Mouse (Mus musculus) 3T3-L1 (cell line): Measurements from ENCODE around the gene C1ra.
A peak's percentile ranks its signal among the peaks of the same experiment; 100 is the strongest.
"Not testable (repeated sequence)": the region's sequence is repeated elsewhere in the genome, so short reads cannot be mapped to it uniquely, and the experiment has no call there.

Experiments used
- DNase-seq: peaks from one replicate; pipeline ENCODE4 v3.0.0-alpha.2; 2015; ENCODE audit warnings: low read depth, low spot score

The C1ra gene

DNA sequence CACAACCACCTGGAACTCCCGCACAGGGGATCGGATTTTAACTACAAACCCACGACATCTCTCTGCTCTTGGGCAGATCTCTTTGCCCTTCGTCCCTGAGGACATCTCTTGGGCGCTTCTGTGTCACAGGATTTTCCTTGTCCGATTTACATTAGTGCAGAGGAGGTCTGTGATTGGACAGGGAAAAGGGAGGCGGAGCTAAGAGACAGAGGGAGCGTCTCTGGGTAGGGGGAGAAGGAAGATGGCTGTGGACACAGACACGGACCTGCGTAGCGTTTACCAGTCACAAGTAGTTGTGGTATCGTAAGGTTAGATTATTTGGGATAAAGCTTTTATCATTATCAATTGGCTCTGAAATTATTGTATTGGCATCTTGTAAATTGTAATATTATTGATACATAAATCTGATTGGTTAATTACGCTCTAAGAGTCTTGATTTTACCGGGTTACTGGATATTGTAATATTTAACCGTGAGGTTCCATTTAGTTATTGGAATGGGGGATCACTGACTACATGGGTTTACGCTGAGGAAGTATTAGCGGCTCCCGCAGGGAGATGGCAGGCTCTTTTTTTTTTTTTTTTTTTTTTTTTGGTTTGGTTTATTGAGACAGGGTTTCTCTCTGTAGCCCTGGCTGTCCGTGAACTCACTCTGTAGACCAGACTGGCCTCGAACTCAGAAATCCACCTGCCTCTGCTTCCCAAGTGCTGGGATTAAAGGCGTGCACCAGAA, 26.6 kb upstream of the C1ra start:
- no peak for DNase-seq

DNA sequence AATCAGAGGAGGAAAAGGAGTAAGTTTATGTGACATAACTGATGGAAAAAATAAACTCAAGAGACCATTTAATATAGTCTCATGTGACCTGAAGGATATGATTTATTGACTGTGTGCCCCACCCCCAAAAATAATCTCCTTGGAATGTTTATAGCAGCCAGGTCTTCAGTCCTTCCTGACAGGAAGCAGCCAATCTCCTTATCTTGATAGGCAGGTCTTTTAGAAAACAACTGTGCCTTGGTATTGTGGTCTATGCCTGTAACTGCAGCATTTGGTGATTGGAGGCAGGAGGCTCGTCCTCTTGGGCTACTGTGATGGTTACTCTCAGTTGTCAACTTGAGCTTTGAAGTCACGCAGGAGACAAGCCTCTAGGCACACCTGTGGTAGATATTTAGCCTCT, 24.7 kb upstream of the C1ra start:
- DNase-seq = peak; percentile 68

DNA sequence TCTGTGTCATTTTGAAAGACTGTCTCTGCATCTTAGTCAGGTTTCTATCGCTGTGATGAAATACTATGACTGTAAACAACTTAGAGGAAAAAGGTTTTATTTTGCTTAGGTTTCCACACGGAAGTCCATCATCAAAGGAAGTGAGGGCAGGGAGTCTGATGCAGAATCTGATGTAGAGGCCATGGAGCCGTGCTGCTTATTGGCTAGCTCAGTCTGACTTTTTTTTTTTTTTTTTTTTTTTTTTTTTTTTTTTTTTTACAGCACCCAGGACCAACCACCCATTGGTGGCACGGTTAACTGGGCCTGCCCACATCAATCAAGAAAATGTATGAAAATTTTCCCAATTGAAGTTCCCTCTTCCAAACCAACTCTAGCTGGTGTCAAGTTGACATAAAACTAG, 23.3 kb upstream of the C1ra start:
- DNase-seq = no peak

DNA sequence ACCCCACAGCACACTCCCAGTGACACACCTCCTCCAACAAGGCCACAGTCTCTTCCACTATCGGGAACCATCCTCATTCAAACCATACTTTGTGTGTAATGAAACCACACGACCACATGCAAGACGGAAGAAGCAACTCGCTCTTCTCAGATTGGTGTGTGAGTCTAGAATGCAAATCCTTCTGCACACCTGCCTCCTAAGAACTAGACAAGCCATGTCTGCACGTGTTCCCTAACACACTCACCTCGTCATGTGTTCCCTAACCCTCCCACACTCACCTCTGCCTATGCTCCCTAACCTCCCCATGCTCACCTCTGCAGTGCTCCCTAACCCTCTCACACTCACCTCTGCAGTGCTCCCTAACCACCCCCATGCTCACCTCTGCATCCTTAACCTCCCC, 20.8 kb upstream of the C1ra start:
- DNase-seq = no peak

DNA sequence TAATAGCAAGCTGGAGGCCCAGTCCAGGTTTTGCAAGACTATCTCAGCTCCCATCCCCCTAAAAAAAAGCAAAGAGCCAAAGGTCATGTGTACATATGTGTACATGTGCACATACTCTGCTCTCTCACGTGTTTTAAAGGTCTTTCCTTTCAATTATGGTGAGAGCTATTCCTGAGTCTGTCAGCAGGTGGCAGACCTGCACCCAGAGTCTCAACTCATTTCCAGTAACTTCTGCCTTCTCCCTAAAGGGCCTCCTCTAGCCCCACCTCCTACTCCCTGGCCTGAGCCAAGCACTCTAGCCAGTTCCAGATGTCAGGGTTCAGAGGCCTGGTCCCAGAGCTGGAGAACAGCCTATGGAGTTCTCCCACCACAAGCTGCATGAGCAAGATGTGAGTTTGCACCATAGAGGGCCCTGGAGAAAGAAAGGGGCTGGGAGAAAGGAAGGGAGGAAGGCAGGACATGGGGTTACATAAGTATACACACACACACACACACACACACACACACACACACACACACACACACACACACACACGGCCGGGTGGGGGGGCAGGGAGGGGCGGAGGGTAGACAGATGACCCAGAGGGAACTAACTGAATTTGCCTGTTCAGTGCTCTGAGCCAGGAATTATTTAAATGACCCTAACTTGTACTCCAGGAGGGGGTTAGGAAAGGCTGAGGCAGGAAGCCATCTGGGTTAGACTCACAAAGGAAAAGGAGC, 19.2 kb upstream of the C1ra start, which contains the start of gene C1rl:
C1rl (plus strand) TSS at position 272 of the 720 bp plus-strand sequence.
- peak; percentile 99 for DNase-seq

DNA sequence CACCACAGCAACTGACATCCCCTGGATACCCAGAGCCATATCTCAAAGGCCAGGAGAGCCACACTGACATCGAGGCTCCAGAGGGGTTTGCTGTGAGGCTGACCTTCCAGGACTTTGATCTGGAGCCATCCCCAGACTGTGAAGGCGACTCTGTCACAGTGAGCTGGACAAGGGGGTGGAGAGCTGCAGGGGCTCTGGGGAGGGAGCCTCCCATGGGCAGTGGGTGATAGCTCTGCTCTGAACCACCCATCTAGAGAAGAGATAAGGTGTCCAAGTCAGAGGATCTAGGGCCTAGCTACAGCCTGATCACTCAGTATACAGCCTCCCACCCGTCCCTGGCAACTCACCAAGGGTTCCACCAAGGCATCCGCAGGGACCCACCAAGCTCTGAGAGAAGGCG, 18.3 kb upstream of the C1ra start:
- no peak for DNase-seq

DNA sequence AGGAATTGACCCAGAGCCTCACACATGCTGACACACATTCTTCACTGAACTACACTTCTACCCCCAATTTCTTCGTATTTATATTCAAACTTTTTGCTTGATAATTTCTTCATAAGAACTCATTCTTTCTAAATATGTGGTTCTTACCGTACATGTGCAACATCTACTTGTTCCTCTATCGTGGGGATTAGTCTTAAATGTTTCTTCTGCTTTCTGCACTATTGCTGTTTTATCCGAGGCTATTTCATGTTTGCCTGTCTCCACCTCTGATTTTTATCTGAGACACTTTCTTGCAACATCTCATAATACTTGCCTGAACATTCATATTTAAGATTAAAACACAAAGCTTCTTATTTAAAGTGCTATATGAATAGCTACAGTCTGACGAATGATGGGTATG, 16.2 kb upstream of the C1ra start:
- no peak for DNase-seq

DNA sequence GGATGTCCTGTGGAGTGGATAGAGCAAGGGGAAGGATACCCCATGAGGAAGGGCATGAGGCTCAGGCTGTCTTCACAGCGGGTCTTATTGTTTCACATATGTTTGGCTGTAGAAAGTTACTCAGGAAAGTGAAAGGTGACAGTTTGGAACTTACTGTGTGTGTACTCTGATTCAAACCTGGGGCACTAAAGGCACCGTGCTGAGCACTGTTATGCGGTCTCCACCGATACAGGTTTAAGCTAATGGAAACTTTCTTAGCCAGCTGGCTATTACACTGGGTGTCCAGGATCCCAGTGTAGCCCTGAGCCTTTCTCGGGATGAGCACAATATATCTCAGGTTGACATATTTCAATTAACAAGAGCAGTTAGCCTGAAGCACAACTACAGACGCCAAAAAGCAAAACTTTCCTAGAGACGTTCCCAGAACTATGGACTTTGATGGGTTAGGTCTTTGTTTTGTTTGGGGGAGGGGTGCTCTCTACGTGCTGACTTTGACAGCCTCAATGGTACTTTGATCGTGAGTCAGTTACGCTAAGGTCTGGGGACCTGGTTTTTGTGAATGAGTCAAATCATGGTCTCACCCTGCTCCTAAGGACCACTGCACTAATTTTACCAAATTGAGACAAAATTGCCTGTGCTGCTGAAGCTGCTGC, 12.2 kb upstream of the C1ra start:
- DNase-seq = no peak

DNA sequence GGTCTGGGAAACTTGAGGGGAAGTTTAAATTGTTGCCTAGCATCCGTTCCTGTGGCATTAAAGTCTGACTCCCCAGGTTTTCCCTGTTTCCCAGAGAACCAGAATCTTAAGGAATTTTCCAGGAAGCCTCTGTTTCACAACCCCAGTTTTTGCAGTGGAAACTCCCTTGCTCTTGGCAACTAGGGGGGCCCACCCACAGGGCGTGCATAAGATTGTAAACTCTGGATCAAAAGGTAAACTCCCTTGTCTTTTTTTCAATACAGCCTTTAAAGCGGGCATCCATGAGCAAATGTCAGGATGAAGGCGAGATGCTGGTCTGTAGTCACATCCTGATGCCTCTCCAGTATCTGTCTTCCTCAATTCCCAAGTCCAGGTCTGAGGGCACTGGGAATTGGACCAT, 10.7 kb upstream of the C1ra start:
- DNase-seq = peak; percentile 44

DNA sequence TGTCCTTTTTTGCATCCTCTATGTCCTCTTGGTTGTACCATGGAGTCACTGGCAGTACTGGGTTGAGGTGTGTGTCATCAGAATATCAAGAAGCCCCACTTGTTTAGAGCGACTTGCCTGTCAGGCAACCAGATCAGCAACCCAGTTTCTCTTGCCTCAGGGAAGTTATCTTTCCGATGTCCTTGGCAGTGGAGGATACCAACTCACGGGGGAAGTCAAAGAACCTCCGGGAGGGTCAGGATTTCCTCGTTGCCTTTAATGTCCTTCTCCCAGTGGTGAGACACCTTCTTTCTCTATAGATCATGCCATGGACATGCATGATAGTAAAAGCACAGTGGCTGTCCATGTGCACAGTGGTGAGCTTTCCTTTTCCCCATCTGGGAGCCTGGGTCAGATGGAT, 10.2 kb upstream of the C1ra start:
- no peak for DNase-seq

DNA sequence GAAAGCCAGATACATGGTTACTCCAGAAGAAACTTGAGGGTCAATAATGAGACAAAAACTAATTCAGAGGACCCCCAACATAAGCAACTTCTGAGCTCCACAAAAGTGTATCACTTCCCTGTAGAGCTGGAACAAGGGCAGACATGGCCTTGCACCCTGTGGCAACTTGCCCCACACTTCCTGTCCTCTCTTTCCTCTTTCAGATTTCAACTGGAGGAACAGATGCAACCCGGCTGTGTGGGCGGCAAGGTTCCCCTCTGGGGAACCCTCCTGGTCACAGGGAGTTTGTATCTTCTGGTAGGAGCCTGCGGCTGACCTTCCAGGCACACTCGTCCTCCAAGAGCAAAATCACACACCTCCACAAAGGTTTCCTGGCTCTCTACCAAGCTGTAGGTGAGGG, 7.2 kb upstream of the C1ra start:
- DNase-seq = no peak

DNA sequence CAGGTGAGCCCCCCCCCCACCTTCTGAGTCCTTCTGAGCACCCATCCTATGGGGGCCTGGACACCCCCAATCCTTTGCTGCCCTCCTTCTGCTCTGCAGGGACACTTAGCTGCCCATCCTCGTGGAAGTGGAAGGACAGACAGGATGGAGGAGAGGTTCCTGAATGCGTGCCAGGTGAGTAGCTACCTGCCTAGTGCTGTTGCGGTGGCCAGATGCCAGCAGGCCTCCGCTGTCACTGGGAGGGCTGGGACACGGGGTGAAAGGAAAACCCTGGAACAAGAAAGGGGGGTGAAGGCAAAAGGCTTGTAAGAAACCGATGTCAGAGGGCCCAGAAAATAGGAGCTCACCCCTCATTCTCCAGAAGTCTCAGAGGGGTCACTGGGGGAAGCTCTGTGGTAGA, 5.2 kb upstream of the C1ra start:
- DNase-seq = no peak

DNA sequence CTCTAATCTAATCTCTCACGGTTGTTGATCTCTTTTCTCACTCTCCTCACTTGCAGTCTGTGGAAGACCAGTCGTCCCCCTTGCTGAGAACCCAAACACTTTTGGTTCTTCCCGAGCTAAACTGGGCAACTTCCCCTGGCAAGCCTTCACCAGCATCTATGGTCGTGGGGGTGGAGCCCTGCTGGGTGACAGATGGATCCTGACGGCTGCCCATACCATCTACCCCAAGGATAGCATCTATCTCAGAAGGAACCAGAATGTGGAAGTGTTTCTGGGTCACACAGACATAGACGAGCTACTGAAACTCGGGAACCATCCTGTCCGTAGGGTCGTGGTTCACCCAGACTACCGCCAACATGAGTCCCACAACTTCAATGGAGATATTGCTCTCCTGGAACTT, 3.9 kb upstream of the C1ra start:
- DNase-seq = no peak

DNA sequence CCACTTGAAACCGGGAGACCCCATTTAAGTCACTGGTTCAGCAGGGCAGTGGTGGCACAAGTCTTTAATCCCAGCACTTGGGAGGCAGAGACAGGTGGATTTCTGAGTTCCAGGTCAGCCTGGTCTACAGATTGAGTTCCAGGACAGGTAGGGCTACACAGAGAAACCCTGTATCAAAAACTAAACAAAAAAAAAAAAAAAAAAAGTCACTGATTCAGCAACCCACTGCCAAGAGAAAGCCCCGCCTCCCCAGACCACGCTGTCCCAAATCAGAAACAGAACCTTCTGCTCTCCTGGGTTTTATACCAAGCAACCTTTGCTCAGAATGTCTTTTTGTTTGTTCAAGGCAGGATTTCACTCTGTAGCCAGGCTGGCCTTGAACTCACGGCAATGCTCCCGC, 3.0 kb upstream of the C1ra start:
- DNase-seq = not testable (repeated sequence)

DNA sequence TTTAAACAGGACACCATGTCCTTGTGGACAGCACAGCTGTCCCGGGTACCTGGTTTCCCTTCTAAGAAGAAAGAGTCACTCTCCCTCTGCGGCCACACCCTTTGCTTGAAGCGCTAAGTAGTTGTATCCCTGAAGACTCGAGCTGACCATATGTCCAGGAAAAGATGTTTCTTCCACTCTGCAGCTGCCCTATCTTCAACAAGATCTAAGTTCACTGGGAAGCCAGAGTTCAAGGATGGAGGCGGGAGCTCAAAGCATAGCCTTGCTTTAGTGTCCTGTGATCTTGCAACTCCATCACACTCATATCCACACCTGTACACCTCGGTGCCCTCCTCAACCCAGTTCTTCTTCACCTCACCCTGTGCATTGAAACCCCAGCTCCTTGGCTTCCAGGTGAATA, 269 bp upstream of the C1ra start:
- DNase-seq = no peak

DNA sequence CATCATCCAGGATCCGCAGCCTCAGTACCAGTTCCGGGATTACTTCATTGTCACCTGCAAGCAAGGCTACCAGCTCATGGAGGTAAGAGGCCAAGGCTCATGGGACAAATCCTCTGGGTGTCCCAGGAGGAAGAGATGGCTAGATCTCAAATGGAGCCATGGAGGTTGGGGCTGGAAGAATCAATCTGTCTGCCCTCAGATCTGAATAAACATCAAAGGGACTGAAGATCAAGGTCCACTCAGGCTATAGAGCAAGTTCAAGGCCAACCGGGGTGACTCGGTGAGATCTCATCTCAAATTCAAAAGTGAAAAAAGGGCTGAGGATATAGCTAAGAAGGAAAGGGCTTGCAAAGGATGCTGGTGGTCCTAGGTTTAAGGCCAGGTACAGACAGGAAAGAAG, 5.5 kb downstream of the C1ra start:
- DNase-seq = not testable (repeated sequence)

DNA sequence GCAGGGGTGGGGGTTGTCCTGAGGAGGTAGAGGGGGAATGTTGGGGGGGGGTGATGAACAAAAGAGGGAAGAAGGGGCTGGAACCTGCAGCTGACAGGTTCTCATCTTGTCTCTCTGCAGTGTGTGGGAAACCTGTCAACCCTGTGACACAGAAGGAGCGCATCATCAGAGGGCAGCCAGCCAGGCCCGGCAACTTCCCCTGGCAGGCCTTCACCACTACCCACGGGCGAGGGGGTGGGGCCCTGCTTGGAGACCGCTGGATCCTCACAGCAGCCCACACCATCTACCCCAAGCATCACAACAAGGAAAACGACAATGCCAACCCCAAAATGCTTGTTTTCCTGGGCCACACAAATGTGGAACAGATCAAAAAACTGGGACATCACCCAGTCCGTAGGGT, 9.9 kb downstream of the C1ra start:
- not testable (repeated sequence) for DNase-seq

DNA sequence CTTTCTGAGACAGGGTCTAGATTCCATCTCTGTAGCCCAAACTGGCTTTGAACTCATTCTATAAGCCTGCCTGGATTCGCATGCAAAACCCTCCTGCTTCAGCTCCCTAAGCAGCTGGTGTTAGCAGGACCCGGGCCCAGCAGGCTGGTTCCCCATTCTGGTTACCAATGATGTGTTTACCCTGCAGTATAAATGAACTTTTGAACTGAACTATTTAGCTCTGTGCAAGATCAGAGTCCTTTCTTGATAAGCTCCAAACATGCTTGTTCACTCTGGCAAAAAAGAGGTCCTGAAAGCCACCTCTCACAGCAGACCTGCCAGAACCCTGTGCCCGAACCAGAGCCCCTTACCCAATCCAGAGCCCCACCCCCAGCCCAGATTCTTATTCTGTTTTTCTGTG, 15.7 kb downstream of the C1ra start:
- no peak for DNase-seq

DNA sequence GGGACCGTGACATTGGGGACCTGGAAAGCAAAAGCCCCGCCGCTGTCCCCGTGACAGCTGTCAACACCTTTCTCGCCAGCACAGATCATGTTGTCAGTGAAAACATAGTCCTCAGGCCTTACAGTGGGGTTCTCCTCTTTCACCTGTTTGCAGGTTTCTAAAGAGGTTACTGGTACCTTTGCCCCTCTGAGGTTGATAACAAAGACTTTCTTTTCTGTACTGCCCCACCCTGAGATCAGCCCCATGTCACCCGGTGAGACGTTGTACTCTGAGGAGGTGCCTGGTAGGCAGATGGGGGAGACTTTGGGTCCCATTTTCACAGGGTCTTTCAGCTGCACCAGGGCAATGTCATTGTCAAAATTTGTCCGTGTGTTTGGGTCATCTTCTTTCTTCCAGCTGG, 18.9 kb downstream of the C1ra start:
- no peak for DNase-seq

DNA sequence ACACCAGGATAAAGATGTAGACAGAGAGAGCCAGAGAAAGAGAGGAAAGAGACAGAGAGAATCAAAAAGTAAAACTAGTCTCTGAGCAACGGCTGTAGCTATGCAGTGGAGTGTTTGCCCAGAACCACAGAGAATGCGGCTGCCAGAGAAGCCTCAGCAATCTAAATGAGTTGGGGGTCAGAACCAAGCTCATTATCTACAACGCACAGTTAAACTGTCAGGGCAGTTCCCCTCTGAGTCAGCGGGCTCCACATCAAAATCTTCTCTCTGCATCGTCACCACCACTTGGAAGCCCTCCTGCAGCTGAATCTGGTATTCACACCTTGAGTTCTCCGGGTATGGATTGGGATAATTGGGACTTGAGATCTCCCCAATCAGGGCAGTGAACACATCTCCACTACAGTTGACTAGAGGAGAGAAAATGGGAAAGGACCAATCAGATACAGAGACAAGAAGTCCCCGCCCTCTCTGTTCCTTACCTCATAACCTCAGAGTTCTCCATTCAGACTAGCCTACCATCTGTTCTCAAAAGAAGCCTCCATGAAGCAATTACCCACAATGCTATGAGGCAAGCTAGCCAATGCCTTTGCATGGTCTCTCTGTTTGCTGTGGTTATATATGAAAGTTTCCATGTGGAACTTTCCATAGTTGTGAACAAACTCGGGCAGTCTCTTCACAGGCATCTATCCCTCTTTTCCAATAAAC, 24.1 kb downstream of the C1ra start:
- DNase-seq = not testable (repeated sequence)

DNA sequence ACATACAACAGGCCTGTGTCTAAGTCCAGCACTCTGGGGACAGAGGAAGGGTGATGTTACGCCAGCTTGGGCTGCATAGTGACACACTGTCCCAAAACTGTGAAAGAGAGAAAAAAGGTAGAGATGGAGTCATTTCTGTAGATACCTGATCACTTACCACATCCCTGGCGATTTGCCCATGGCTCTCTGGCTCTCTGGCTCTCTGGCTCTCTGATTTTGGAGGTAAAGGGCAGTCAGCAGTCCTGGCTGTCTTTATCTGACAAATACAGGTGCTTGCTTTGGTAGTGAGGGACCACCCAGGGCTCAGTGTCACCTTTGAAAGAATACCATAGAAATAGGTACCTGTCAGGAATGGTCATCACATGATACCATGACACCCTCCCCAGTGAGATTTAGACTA, 29.0 kb downstream of the C1ra start:
- DNase-seq = not testable (repeated sequence)

DNA sequence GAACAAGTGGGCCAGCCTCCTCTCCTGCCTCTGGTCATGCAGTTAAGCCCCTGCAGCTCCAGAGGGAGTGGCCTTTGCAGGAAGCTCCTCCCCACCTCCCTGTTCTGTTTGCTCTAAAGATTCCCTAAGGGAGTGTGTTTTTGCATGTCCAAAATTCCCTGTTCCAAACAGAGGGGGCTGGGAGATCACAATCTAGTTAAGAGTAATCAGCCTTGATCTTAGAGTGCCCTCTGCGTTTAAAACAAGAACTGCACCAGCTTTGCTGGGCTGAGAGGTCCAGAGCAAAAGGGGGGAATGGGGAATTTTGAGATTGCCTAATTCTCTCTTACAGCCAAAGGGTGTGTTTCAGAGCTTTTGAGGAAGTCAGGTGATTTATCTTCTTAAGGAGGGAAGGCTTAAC, 30.1 kb downstream of the C1ra start, which contains the start of gene C1s1:
C1s1 (minus strand) TSS at position 76 of the 400 bp plus-strand sequence.
- peak; percentile 85 for DNase-seq
